Mouse (Mus musculus) megakaryocyte, embryonic 14.5 days (primary cell): ENCODE data around the gene Asl. TPM values are rescaled to one million over a fixed set of nuclear protein-coding genes. Genes with fewer than 3 reads are reported as not detected.
A peak's percentile ranks its signal among the peaks of the same experiment; 100 is the strongest.

Experiments used
- H3K27me3 ChIP-seq: replicated peaks from 2 replicates; pipeline ENCODE3; 2012; ENCODE audit warnings: inconsistent platforms
- H3K36me3 ChIP-seq: replicated peaks from 2 replicates; pipeline ENCODE3; 2012; ENCODE audit warnings: low read length, inconsistent platforms, mixed read lengths
- H3K4me1 ChIP-seq: 2 replicates; pipeline ENCODE4 v1.6.1; 2012; ENCODE audit warnings: inconsistent platforms
- H3K4me3 ChIP-seq: replicated peaks from 2 replicates; pipeline ENCODE3; 2012; ENCODE audit warnings: moderate library complexity, mild to moderate bottlenecking, inconsistent platforms
- H3K9me3 ChIP-seq: 2 replicates; pipeline ENCODE4 v1.6.1; 2012; ENCODE audit warnings: inconsistent platforms
- FLI1 ChIP-seq: IDR thresholded peaks from 2 replicates; pipeline ENCODE4 v1.6.1; 2012; ENCODE audit warnings: low read length, inconsistent platforms, mixed read lengths
- GATA1 ChIP-seq: IDR thresholded peaks from 3 replicates; pipeline ENCODE4 v1.6.1; 2012; ENCODE audit warnings: mixed read lengths, low read length, inconsistent platforms, borderline replicate concordance
- polyA plus RNA-seq: library from polyadenylated mRNA; stranded (reverse); fragments of >175 nt; gene quantifications from 2 replicates; pipeline ENCODE4 v1.2.3, GENCODE M21; 2012; ENCODE audit warnings: low replicate concordance; ENCODE audit not compliant: insufficient read depth

The Asl gene
- 16.1 and 48.0 TPM in 2 replicates for polyA plus RNA-seq

- Histone ChIP-seq H3K4me1 (peaks cover 72% of the 10 kb centered on the region), H3K27me3 (no peaks in the 10 kb centered on the region), H3K36me3 (peaks cover 14% of the 10 kb centered on the region), H3K9me3 (no peaks in the 10 kb centered on the region), H3K4me3 (peak within 1 kb of the TSS; percentile 96)
- TF ChIP-seq GATA1 (no peak), FLI1 (no peak)
These were observed at the start of gene Asl, which contains the start of gene Crcp for GRCm38 (mm10) chr5:130029142-130029897. TSS of gene Asl (minus strand) at chr5:130029247. TSS of gene Crcp (plus strand) at chr5:130029290.

DNA sequence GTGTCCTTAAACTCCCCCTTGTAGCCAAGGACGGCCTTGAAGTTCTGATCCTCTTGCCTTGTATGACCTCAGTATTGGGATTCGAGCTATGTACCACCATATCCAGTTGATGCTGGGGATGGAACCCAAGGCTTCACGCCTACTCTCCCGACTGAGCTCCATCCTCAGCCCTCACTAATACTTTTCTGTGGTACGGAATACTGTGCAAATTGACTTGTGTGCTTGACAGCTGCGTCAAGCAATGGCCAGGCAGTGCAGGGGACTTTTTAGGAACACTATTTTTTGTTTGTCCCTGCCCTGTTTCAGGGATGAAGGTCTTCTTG is 49.7 kb upstream of the Asl start:
- Histone ChIP-seq H3K9me3 (peaks cover 14% of the 10 kb centered on the region), H3K27me3 (peaks cover 69% of the 10 kb centered on the region), H3K36me3 (peaks cover 5% of the 10 kb centered on the region), H3K4me3 (peak overlapping the region; percentile 93), H3K4me1 (peaks cover 30% of the 10 kb centered on the region)
- no peak for TF ChIP-seq GATA1
- no peak for TF ChIP-seq FLI1

GRCm38 (mm10) chr5:130078096-130078833 is 49.2 kb upstream of the Asl start:
- Histone ChIP-seq H3K4me1 (peaks cover 30% of the 10 kb centered on the region), H3K9me3 (peaks cover 14% of the 10 kb centered on the region), H3K4me3 (no peak overlapping the region), H3K36me3 (peaks cover 5% of the 10 kb centered on the region), H3K27me3 (peaks cover 70% of the 10 kb centered on the region)
- no peak for TF ChIP-seq FLI1
- TF ChIP-seq GATA1: no peak

DNA sequence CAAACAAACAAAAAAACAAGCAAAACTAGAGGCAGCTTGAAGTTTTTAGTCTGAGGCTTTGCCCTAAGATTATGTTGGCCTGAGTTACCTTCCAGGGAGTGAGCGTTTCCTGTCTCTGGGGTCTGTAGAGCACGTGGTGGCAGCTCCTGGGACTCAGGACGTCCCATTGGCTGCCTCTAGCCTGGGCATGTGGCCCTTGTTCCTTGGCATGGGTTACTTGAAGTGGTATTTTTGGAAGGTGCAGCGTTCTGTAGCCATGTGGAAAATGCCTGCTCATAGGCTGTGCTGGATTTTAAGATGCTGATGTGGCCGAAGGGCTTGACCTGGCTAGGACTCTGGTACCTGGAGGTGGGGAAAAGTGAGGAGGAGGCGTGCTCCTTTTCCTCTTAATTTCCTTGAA is 47.3 kb upstream of the Asl start:
- Histone ChIP-seq H3K27me3 (peaks cover 73% of the 10 kb centered on the region), H3K4me3 (no peak overlapping the region), H3K36me3 (peaks cover 2% of the 10 kb centered on the region), H3K9me3 (peaks cover 10% of the 10 kb centered on the region), H3K4me1 (peaks cover 30% of the 10 kb centered on the region)
- TF ChIP-seq GATA1: no peak
- no peak for TF ChIP-seq FLI1

DNA sequence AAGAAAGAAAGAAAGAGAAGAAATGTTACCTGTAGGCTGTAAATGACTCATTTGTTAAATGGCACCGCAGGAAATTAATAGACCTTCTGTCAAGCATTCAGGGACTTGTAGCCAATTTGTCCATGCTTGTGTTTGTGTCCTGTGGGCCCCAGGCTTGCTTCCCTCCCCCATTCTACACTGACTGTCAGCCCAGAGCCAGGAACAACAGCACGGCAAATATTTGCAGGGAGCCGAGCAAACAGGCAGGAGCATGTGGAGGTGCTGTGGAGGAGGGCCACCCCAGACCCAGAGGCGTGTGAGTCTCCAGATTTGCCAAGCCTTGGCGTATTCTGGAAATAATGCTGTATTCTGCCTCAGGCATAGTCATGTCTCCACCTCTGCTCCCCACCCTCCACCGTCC is 45.4 kb upstream of the Asl start:
- H3K4me1 ChIP-seq: peaks cover 19% of the 10 kb centered on the region
- no peaks in the 10 kb centered on the region for H3K36me3 ChIP-seq
- TF ChIP-seq GATA1: no peak
- no peak for TF ChIP-seq FLI1
- H3K9me3 ChIP-seq: no peaks in the 10 kb centered on the region
- H3K27me3 ChIP-seq: peaks cover 72% of the 10 kb centered on the region
- H3K4me3 ChIP-seq: no peak overlapping the region

- no peaks in the 10 kb centered on the region for H3K9me3 ChIP-seq
- H3K36me3 ChIP-seq: no peaks in the 10 kb centered on the region
- H3K4me3 ChIP-seq: no peak within 1 kb of the TSS
- no peak for TF ChIP-seq FLI1
- peaks cover 68% of the 10 kb centered on the region for H3K27me3 ChIP-seq
- H3K4me1 ChIP-seq: peaks cover 8% of the 10 kb centered on the region
These were observed 44.0 kb upstream of the Asl start, which contains the start of gene Tpst1 for GRCm38 (mm10) chr5:130073026-130073425. TSS of gene Tpst1 (plus strand) at chr5:130073326.

- Histone ChIP-seq H3K36me3 (no peaks in the 10 kb centered on the region), H3K9me3 (peaks cover 5% of the 10 kb centered on the region), H3K4me1 (peaks cover 9% of the 10 kb centered on the region), H3K4me3 (no peak overlapping the region), H3K27me3 (peaks cover 36% of the 10 kb centered on the region)
- no peak for TF ChIP-seq GATA1
These were observed 38.8 kb upstream of the Asl start for GRCm38 (mm10) chr5:130067841-130068264.

GRCm38 (mm10) chr5:130065579-130065978 is 36.5 kb upstream of the Asl start:
- H3K4me3 ChIP-seq: no peak overlapping the region
- peaks cover 24% of the 10 kb centered on the region for H3K27me3 ChIP-seq
- H3K36me3 ChIP-seq: peaks cover 20% of the 10 kb centered on the region
- no peak for TF ChIP-seq GATA1
- no peak for TF ChIP-seq FLI1
- H3K4me1 ChIP-seq: peaks cover 21% of the 10 kb centered on the region
- peaks cover 5% of the 10 kb centered on the region for H3K9me3 ChIP-seq

GRCm38 (mm10) chr5:130063760-130064159 is 34.7 kb upstream of the Asl start:
- no peak for TF ChIP-seq FLI1
- TF ChIP-seq GATA1: no peak
- no peak overlapping the region for H3K4me3 ChIP-seq
- H3K9me3 ChIP-seq: peaks cover 5% of the 10 kb centered on the region
- H3K27me3 ChIP-seq: peaks cover 9% of the 10 kb centered on the region
- peaks cover 38% of the 10 kb centered on the region for H3K36me3 ChIP-seq
- peaks cover 21% of the 10 kb centered on the region for H3K4me1 ChIP-seq

DNA sequence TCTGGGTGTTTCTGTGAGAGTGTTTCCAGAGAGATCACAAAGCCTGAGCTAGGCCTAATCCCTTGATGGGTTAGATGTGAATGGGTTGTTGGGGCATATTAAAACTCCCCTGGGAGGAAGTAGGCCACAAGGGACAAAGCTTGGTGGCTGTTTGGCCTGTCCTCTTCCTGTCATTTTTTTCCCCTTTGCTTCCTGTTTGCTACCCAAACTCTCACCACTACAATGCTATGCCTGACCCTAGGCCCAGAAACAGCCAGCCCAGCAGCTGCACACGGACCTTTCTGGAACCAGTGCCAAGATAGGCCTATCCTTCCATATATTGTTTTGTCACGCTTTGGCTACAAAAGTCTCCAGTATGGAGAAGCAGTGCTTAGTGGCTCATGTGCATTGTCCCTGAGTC is 33.0 kb upstream of the Asl start:
- H3K4me3 ChIP-seq: no peak overlapping the region
- peaks cover 51% of the 10 kb centered on the region for H3K36me3 ChIP-seq
- H3K27me3 ChIP-seq: no peaks in the 10 kb centered on the region
- no peak for TF ChIP-seq FLI1
- no peak for TF ChIP-seq GATA1
- peaks cover 11% of the 10 kb centered on the region for H3K4me1 ChIP-seq
- H3K9me3 ChIP-seq: peaks cover 5% of the 10 kb centered on the region
